ENCODE assay signal across 17 mouse cellular contexts in the genomic region with DNA sequence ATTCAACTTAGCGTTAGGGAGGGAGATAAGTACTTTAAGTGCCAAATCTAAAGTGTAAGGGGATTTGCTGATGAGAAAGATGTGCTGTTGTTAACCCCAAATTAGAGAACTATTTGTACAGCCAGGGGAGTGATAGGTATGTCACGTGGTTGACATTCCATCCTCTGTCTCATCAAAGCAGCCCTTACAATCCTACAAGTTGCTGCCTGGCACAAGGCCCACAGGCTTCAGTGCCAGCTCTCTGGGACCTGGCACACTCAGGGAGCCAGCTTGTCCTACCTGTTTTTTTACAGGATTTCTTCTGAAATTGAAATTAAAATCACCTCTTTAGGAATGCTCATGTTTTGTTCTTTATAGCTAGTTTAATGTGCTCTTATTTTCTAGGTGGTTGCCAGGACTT.
DNase-seq lines count a peak whose midpoint lies in the region; ATAC-seq lines count a peak whose summit lies in the region.
"Had no signal": no experiment of that assay in that cellular context is flagged by ENCODE, and none has a peak within 500 bp of the region (broad histone marks: within the 10 kb centered on the region; RNA-seq: fewer than 3 reads in every experiment).

No protein-coding gene starts in this region.

- 0 out of 2 replicates have a peak, but pooled peaks cover 2% of the 10 kb centered on the region for H3K4me1 ChIP-seq in heart, embryonic 10.5 days
- peaks cover 6% of the 10 kb centered on the region; the same call in 1 of the 2 replicates for H3K4me1 ChIP-seq in forebrain, embryonic 15.5 days
- H3K4me1 ChIP-seq: limb, embryonic 12.5 days had no signal

- DNase-seq in adrenal gland, postnatal 10 days, result peak; percentile 52
- DNase-seq in adrenal gland, postnatal 4 days (ENCODE audit: low spot score in 2 of 2), result no peak
- DNase-seq in heart, postnatal 14 days, result peak; percentile 53 to 69
- DNase-seq in heart, embryonic 10.5 days (ENCODE audit: low spot score), result no peak
- peak; percentile 25 for DNase-seq in brain, adult 2 months (ENCODE audit: low read depth, low spot score)
- peak; percentile 47 for DNase-seq in fat pad, adult 2 months (ENCODE audit: extremely low read depth, low read depth, low spot score)
- DNase-seq: embryo, embryonic 11 days; liver, postnatal 0 days; lung, postnatal 36 days; right cerebral cortex, postnatal 25 days; thymus, adult 2 months had no signal

- no peaks in the 10 kb centered on the region for H3K9me3 ChIP-seq in heart, embryonic 10.5 days
- no peaks in the 10 kb centered on the region for H3K9me3 ChIP-seq in forebrain, embryonic 15.5 days
- H3K9me3 ChIP-seq: limb, embryonic 12.5 days had no signal

- no peaks in the 10 kb centered on the region for H3K36me3 ChIP-seq in heart, embryonic 10.5 days
- H3K36me3 ChIP-seq in forebrain, embryonic 15.5 days, result no peaks in the 10 kb centered on the region
- H3K36me3 ChIP-seq: limb, embryonic 12.5 days had no signal

- no peaks in the 10 kb centered on the region for H3K27me3 ChIP-seq in heart, embryonic 10.5 days (ENCODE audit: insufficient read depth, poor library complexity, severe bottlenecking)
- no peaks in the 10 kb centered on the region for H3K27me3 ChIP-seq in forebrain, embryonic 15.5 days
- H3K27me3 ChIP-seq: limb, embryonic 12.5 days had no signal

- intact Hi-C loops in heart, postnatal 14 days (cut with DNase I), result no loop called here

- no peak overlapping the region for H3K27ac ChIP-seq in heart, embryonic 10.5 days
- no peak overlapping the region for H3K27ac ChIP-seq in forebrain, embryonic 15.5 days (replicated peaks)
- H3K27ac ChIP-seq: heart, adult 2 months; limb, embryonic 12.5 days had no signal

- no peak overlapping the region for H3K9ac ChIP-seq in forebrain, embryonic 15.5 days (replicated peaks)
- H3K9ac ChIP-seq: limb, embryonic 12.5 days; liver, postnatal 0 days had no signal

- no peak overlapping the region for H3K4me2 ChIP-seq in forebrain, embryonic 15.5 days (replicated peaks)
- H3K4me2 ChIP-seq: limb, embryonic 12.5 days; midbrain, embryonic 11.5 days had no signal

- H3K4me3 ChIP-seq in heart, embryonic 10.5 days, result no peak overlapping the region
- H3K4me3 ChIP-seq in forebrain, embryonic 15.5 days, result no peak overlapping the region
- H3K4me3 ChIP-seq: heart, adult 2 months; limb, embryonic 12.5 days had no signal

- WGBS in heart, embryonic 10.5 days, result 51% methylated on average over 2 of the region's 2 CpGs
- 48% methylated on average over 2 of the region's 2 CpGs for WGBS in forebrain, embryonic 15.5 days

- ATAC-seq in forebrain, embryonic 15.5 days (replicated peaks), result no peak
- no peak for ATAC-seq in erythroblast, adult 5-6 weeks (replicated peaks; ENCODE audit: low FRiP score, poor library complexity, severe bottlenecking)
- ATAC-seq: hindbrain, embryonic 16.5 days; liver, postnatal 0 days had no signal

Comparison
In these comparisons a context has a peak if more than half of its experiments do, and no peak if none do; other contexts are left out.
1. DNase-seq: peak in adrenal gland, postnatal 10 days (single experiment), heart, postnatal 14 days (2 of 2), brain, adult 2 months (single experiment) and fat pad, adult 2 months (single experiment); none in adrenal gland, postnatal 4 days (0 of 2) and heart, embryonic 10.5 days (single experiment).